31 mouse cellular contexts compared by ENCODE assay signal in genomic region chr9:21567051-21567450, GRCm38 (mm10). TPM values are rescaled to one million over a fixed set of nuclear protein-coding genes. Genes with fewer than 3 reads are reported as not detected.
DNase-seq lines count a peak whose midpoint lies in the region; ATAC-seq and TF ChIP-seq lines count a peak whose summit lies in the region.
"Had no signal": no experiment of that assay in that cellular context is flagged by ENCODE, and none has a peak within 500 bp of the region (broad histone marks: within the 10 kb centered on the region; RNA-seq: fewer than 3 reads in every experiment).

No protein-coding gene starts in this region.

- 80% methylated on average over 2 of the region's 2 CpGs for whole genome bisulfite sequencing in heart, embryonic 10.5 days
- WGBS in heart, embryonic 12.5 days: 72% methylated on average over 2 of the region's 2 CpGs
- 63% methylated on average over 2 of the region's 2 CpGs for WGBS in liver, embryonic 12.5 days (ENCODE audit: insufficient replicate concordance)
- 59% methylated on average over 2 of the region's 2 CpGs for WGBS in liver, postnatal 0 days (ENCODE audit: insufficient replicate concordance)
- 94% methylated on average over 2 of the region's 2 CpGs for WGBS in hindbrain, embryonic 13.5 days

- H3K36me3 ChIP-seq in heart, embryonic 10.5 days: peaks cover 49% of the 10 kb centered on the region
- peaks cover 35% of the 10 kb centered on the region for H3K36me3 ChIP-seq in heart, embryonic 12.5 days
- peaks cover 44% of the 10 kb centered on the region for H3K36me3 ChIP-seq in liver, embryonic 12.5 days
- peaks cover 22% of the 10 kb centered on the region for H3K36me3 ChIP-seq in liver, postnatal 0 days (replicated peaks; ENCODE audit: insufficient read depth, low read length)
- H3K36me3 ChIP-seq in hindbrain, embryonic 13.5 days: peaks cover 32% of the 10 kb centered on the region

- H3K27ac ChIP-seq in heart, embryonic 10.5 days: no peak overlapping the region
- H3K27ac ChIP-seq in heart, embryonic 12.5 days (ENCODE audit: poor library complexity, severe bottlenecking): no peak overlapping the region
- peak overlapping the region; percentile 43; the same call in 1 of the 2 replicates for H3K27ac ChIP-seq in liver, embryonic 12.5 days
- no peak overlapping the region for H3K27ac ChIP-seq in liver, postnatal 0 days (ENCODE audit: low read depth)
- H3K27ac ChIP-seq in hindbrain, embryonic 13.5 days: no peak overlapping the region
- H3K27ac ChIP-seq: embryonic facial prominence, embryonic 13.5 days; forebrain, embryonic 10.5 days; forebrain, embryonic 15.5 days; heart, adult 2 months; hindbrain, embryonic 10.5 days; intestine, embryonic 15.5 days; midbrain, embryonic 10.5 days; neural tube, embryonic 12.5 days had no signal

- no peak for TF ChIP-seq CTCF in liver, postnatal 0 days (IDR thresholded peaks at IDR 0.05; ENCODE audit: low read depth)

- TF ChIP-seq EP300 in liver, postnatal 0 days (IDR thresholded peaks at IDR 0.05; ENCODE audit: low read depth): no peak

- no peak overlapping the region for H3K4me3 ChIP-seq in heart, embryonic 10.5 days
- no peak overlapping the region for H3K4me3 ChIP-seq in heart, embryonic 12.5 days
- H3K4me3 ChIP-seq in liver, embryonic 12.5 days: no peak overlapping the region
- H3K4me3 ChIP-seq in liver, postnatal 0 days (ENCODE audit: low read depth, low read length): no peak overlapping the region
- no peak overlapping the region for H3K4me3 ChIP-seq in hindbrain, embryonic 13.5 days
- H3K4me3 ChIP-seq: embryonic facial prominence, embryonic 13.5 days; forebrain, embryonic 10.5 days; forebrain, embryonic 15.5 days; heart, adult 2 months; hindbrain, embryonic 10.5 days; intestine, embryonic 15.5 days; midbrain, embryonic 10.5 days; myocyte; neural tube, embryonic 12.5 days had no signal

- H3K9ac ChIP-seq in heart, embryonic 12.5 days: no peak overlapping the region
- no peak overlapping the region for H3K9ac ChIP-seq in liver, embryonic 12.5 days
- no peak overlapping the region for H3K9ac ChIP-seq in liver, postnatal 0 days (replicated peaks)
- no peak overlapping the region for H3K9ac ChIP-seq in hindbrain, embryonic 13.5 days
- H3K9ac ChIP-seq: embryonic facial prominence, embryonic 13.5 days; forebrain, embryonic 15.5 days; intestine, embryonic 15.5 days; lung, embryonic 14.5 days; neural tube, embryonic 12.5 days had no signal

- H3K9me3 ChIP-seq in heart, embryonic 10.5 days: no peaks in the 10 kb centered on the region
- no peaks in the 10 kb centered on the region for H3K9me3 ChIP-seq in heart, embryonic 12.5 days (replicated peaks)
- H3K9me3 ChIP-seq in liver, embryonic 12.5 days (replicated peaks): no peaks in the 10 kb centered on the region
- no peaks in the 10 kb centered on the region for H3K9me3 ChIP-seq in liver, postnatal 0 days (ENCODE audit: low read length)
- H3K9me3 ChIP-seq in hindbrain, embryonic 13.5 days: no peaks in the 10 kb centered on the region
- H3K9me3 ChIP-seq: embryonic facial prominence, embryonic 13.5 days; forebrain, embryonic 10.5 days; forebrain, embryonic 15.5 days; hindbrain, embryonic 10.5 days; intestine, embryonic 15.5 days; midbrain, embryonic 10.5 days; neural tube, embryonic 12.5 days had no signal

- H3K4me2 ChIP-seq in heart, embryonic 12.5 days: no peak overlapping the region
- H3K4me2 ChIP-seq in liver, embryonic 12.5 days: no peak overlapping the region
- no peak overlapping the region for H3K4me2 ChIP-seq in liver, postnatal 0 days (ENCODE audit: low read depth, low read length)
- no peak overlapping the region for H3K4me2 ChIP-seq in hindbrain, embryonic 13.5 days
- H3K4me2 ChIP-seq: embryonic facial prominence, embryonic 13.5 days; forebrain, embryonic 15.5 days; intestine, embryonic 15.5 days; lung, embryonic 14.5 days; neural tube, embryonic 12.5 days had no signal

- no peaks in the 10 kb centered on the region for H3K27me3 ChIP-seq in heart, embryonic 10.5 days (ENCODE audit: insufficient read depth, poor library complexity, severe bottlenecking)
- no peaks in the 10 kb centered on the region for H3K27me3 ChIP-seq in heart, embryonic 12.5 days (replicated peaks)
- no peaks in the 10 kb centered on the region for H3K27me3 ChIP-seq in liver, embryonic 12.5 days (replicated peaks)
- no peaks in the 10 kb centered on the region for H3K27me3 ChIP-seq in liver, postnatal 0 days (ENCODE audit: insufficient read depth, low read length)
- H3K27me3 ChIP-seq in hindbrain, embryonic 13.5 days: no peaks in the 10 kb centered on the region
- H3K27me3 ChIP-seq: embryonic facial prominence, embryonic 13.5 days; forebrain, embryonic 15.5 days; intestine, embryonic 15.5 days; neural tube, embryonic 12.5 days had no signal

- DNase-seq in heart, embryonic 10.5 days (ENCODE audit: low spot score): peak; percentile 60
- DNase-seq in liver, postnatal 0 days: no peak
- DNase-seq in skeletal muscle tissue, adult 2 months (ENCODE audit: low read depth, low spot score): peak; percentile 80
- DNase-seq: adrenal gland, adult 2 months; cerebellum, adult 9-10 months; cerebellum, postnatal 36 days; heart, adult 2 months; heart, postnatal 14 days; kidney, adult 8-10 months; kidney, postnatal 10 days; layer of hippocampus, adult 9-11 months; lung, embryonic 14.5 days; lung, postnatal 14 days; right cerebral cortex, adult 18-20 months; right cerebral cortex, postnatal 4 days; thymus, adult 2 months; thymus, postnatal 36 days had no signal

- no peak for ATAC-seq in heart, embryonic 12.5 days (ENCODE audit: insufficient number of reproducible peaks, low FRiP score)
- ATAC-seq in liver, embryonic 12.5 days: no peak
- ATAC-seq in liver, postnatal 0 days: no peak
- peak; percentile 54 for ATAC-seq in activated CD4-positive, CD25-positive, alpha-beta regulatory T cell, adult 4 months
- ATAC-seq in hindbrain, embryonic 13.5 days (ENCODE audit: low FRiP score): no peak
- ATAC-seq: forebrain, embryonic 15.5 days; hindbrain, embryonic 16.5 days; intestine, embryonic 15.5 days; midbrain, embryonic 16.5 days had no signal

- peaks cover 23% of the 10 kb centered on the region; the same call in 1 of the 2 replicates for H3K4me1 ChIP-seq in heart, embryonic 10.5 days
- peaks cover 32% of the 10 kb centered on the region for H3K4me1 ChIP-seq in heart, embryonic 12.5 days (replicated peaks)
- peaks cover 45% of the 10 kb centered on the region for H3K4me1 ChIP-seq in liver, embryonic 12.5 days
- H3K4me1 ChIP-seq in liver, postnatal 0 days (ENCODE audit: insufficient read depth): peaks cover 20% of the 10 kb centered on the region
- no peaks in the 10 kb centered on the region; the same call in 1 of the 2 replicates for H3K4me1 ChIP-seq in hindbrain, embryonic 13.5 days (replicated peaks)
- H3K4me1 ChIP-seq: embryonic facial prominence, embryonic 13.5 days; forebrain, embryonic 10.5 days; forebrain, embryonic 15.5 days; hindbrain, embryonic 10.5 days; intestine, embryonic 15.5 days; midbrain, embryonic 10.5 days; neural tube, embryonic 12.5 days had no signal

RNA-seq across cellular contexts. Expression of gene Carm1, which starts 20.4 kb away (rescaled TPM):
- polyA plus RNA-seq in heart, embryonic 10.5 days (2016; fragmentation: Nextera tagmentation; extraction: Ambion mirVana): 49.0 and 59.6 TPM in 2 replicates
- polyA plus RNA-seq in heart, embryonic 12.5 days (2016; fragmentation: Nextera tagmentation; extraction: Ambion mirVana): 49.9 and 53.8 TPM in 2 replicates
- polyA plus RNA-seq in liver, embryonic 12.5 days (2016; fragmentation: Nextera tagmentation; extraction: Ambion mirVana): 39.0 and 41.0 TPM in 2 replicates
- polyA plus RNA-seq in liver, postnatal 0 days (2015; fragmentation: Nextera tagmentation; extraction: Ambion mirVana): 8.6 TPM in 2 replicates
- polyA plus RNA-seq in activated CD4-positive, CD25-positive, alpha-beta regulatory T cell, adult 4 months (2017; shearing (Covaris generic)): 1 to 10 TPM; 4.7 to 5.9 TPM
- polyA plus RNA-seq in hindbrain, embryonic 13.5 days (2015; fragmentation: Nextera tagmentation; extraction: Ambion mirVana): 29.4 and 29.9 TPM in 2 replicates

RNA-seq across cellular contexts. Expression of gene Timm29, which starts 25.5 kb away (rescaled TPM):
- polyA plus RNA-seq in heart, embryonic 10.5 days (2016; fragmentation: Nextera tagmentation; extraction: Ambion mirVana): 27.4 and 33.3 TPM in 2 replicates
- polyA plus RNA-seq in heart, embryonic 12.5 days (2016; fragmentation: Nextera tagmentation; extraction: Ambion mirVana): 33.6 and 34.5 TPM in 2 replicates
- polyA plus RNA-seq in liver, embryonic 12.5 days (2016; fragmentation: Nextera tagmentation; extraction: Ambion mirVana): 31.6 and 32.8 TPM in 2 replicates
- polyA plus RNA-seq in liver, postnatal 0 days (2015; fragmentation: Nextera tagmentation; extraction: Ambion mirVana): 12.5 and 13.0 TPM in 2 replicates
- polyA plus RNA-seq in activated CD4-positive, CD25-positive, alpha-beta regulatory T cell, adult 4 months (2017; shearing (Covaris generic)): 1 to 10 TPM; 2.8 to 3.5 TPM
- polyA plus RNA-seq in hindbrain, embryonic 13.5 days (2015; fragmentation: Nextera tagmentation; extraction: Ambion mirVana): 53.5 and 55.0 TPM in 2 replicates

RNA-seq across cellular contexts. Expression of gene Yipf2, which starts 25.6 kb away (rescaled TPM):
- polyA plus RNA-seq in heart, embryonic 10.5 days (2016; fragmentation: Nextera tagmentation; extraction: Ambion mirVana): 17.1 and 22.8 TPM in 2 replicates
- polyA plus RNA-seq in heart, embryonic 12.5 days (2016; fragmentation: Nextera tagmentation; extraction: Ambion mirVana): 12.9 and 14.8 TPM in 2 replicates
- polyA plus RNA-seq in liver, embryonic 12.5 days (2016; fragmentation: Nextera tagmentation; extraction: Ambion mirVana): 10.0 and 10.5 TPM in 2 replicates
- 7.8 and 8.5 TPM in 2 replicates for polyA plus RNA-seq in liver, postnatal 0 days (2015; fragmentation: Nextera tagmentation; extraction: Ambion mirVana)
- polyA plus RNA-seq in activated CD4-positive, CD25-positive, alpha-beta regulatory T cell, adult 4 months (2017; shearing (Covaris generic)): 10 to 100 TPM; 16.7 to 18.3 TPM
- polyA plus RNA-seq in hindbrain, embryonic 13.5 days (2015; fragmentation: Nextera tagmentation; extraction: Ambion mirVana): 25.7 and 27.7 TPM in 2 replicates

RNA-seq across cellular contexts. Expression of gene AB124611, which starts 41.1 kb away (rescaled TPM):
- polyA plus RNA-seq in heart, embryonic 10.5 days (2016; fragmentation: Nextera tagmentation; extraction: Ambion mirVana): 1.3 and 2.5 TPM in 2 replicates
- 1.4 and 1.6 TPM in 2 replicates for polyA plus RNA-seq in heart, embryonic 12.5 days (2016; fragmentation: Nextera tagmentation; extraction: Ambion mirVana)
- 2.6 and 3.1 TPM in 2 replicates for polyA plus RNA-seq in liver, embryonic 12.5 days (2016; fragmentation: Nextera tagmentation; extraction: Ambion mirVana)
- polyA plus RNA-seq in liver, postnatal 0 days (2015; fragmentation: Nextera tagmentation; extraction: Ambion mirVana): 13.6 and 14.2 TPM in 2 replicates
- 10 to 100 TPM; 56.9 to 62.4 TPM for polyA plus RNA-seq in activated CD4-positive, CD25-positive, alpha-beta regulatory T cell, adult 4 months (2017; shearing (Covaris generic))
- 3.4 and 3.8 TPM in 2 replicates for polyA plus RNA-seq in hindbrain, embryonic 13.5 days (2015; fragmentation: Nextera tagmentation; extraction: Ambion mirVana)

RNA-seq across cellular contexts. Expression of gene Smarca4, which starts 48.9 kb away (rescaled TPM):
- polyA plus RNA-seq in heart, embryonic 10.5 days (2016; fragmentation: Nextera tagmentation; extraction: Ambion mirVana): 91.1 and 113 TPM in 2 replicates
- polyA plus RNA-seq in heart, embryonic 12.5 days (2016; fragmentation: Nextera tagmentation; extraction: Ambion mirVana): 76.0 and 78.5 TPM in 2 replicates
- 47.0 and 47.2 TPM in 2 replicates for polyA plus RNA-seq in liver, embryonic 12.5 days (2016; fragmentation: Nextera tagmentation; extraction: Ambion mirVana)
- polyA plus RNA-seq in liver, postnatal 0 days (2015; fragmentation: Nextera tagmentation; extraction: Ambion mirVana): 12.8 and 14.3 TPM in 2 replicates
- polyA plus RNA-seq in activated CD4-positive, CD25-positive, alpha-beta regulatory T cell, adult 4 months (2017; shearing (Covaris generic)): 10 to 100 TPM; 26.2 to 34.6 TPM
- 156 and 158 TPM in 2 replicates for polyA plus RNA-seq in hindbrain, embryonic 13.5 days (2015; fragmentation: Nextera tagmentation; extraction: Ambion mirVana)
